Mouse (Mus musculus) cortical plate, adult 2 months (tissue): ENCODE measurements around the gene Ap2a2.

Experiments
- CTCF ChIP-seq: fragments of 200-500 bp; IDR thresholded peaks from 2 replicates; pipeline ENCODE4 v1.5.1; 2011; ENCODE audit warnings: mild to moderate bottlenecking, control low read depth, low read length; ENCODE audit not compliant: insufficient read depth; ENCODE audit errors: extremely low read depth
- POLR2A ChIP-seq: fragments of 200-500 bp; IDR thresholded peaks from 2 replicates; pipeline ENCODE4 v1.6.1; 2011; ENCODE audit warnings: mild to moderate bottlenecking, low read length, control low read depth; ENCODE audit not compliant: insufficient read depth; ENCODE audit errors: extremely low read depth

GRCm38 (mm10) chr7:141569916-141570315 lies 7.9 kb downstream of the Ap2a2 start:
- TF ChIP-seq CTCF, result no peak
- no peak for TF ChIP-seq POLR2A
